Comparison of ENCODE assay signal across 8 mouse cellular contexts in the genomic region with DNA sequence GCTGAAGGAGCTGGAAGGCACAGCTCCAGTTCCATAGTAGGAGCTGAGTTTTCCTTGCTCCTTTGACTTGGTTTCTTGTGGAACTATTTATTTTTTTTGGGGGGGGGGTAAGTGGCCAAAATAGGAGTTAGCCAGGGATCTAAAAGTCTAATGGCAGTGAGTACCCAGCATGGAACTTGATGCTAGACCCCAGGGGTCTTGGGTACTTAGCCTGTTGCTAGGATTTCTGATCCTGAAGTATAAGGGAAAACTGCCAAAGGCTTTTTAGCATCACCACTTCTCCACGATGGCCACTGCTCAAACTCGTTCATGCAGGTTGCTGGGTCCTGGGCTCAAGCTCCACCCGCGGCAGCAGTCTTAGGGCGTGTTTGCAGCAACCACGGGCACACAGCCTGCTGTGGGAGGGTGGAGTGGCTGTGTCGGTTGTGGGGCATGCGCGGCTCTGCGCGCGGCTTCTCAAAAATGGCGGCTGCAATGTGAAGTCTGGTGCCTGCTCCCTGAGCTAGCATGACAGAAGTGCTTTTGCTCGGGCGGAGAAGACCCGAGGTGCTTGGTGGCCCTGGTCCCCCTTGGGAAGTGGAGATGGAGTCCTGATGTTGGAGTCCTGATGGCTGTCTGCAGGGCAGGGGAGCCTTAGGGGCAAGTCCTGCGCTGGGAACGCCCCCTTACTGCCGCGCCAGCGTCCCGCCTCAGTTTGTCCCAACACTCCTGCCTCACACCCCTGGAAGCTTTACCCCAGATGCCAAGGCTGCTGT. TPM values are rescaled to one million over a fixed set of nuclear protein-coding genes. Genes with fewer than 3 reads are reported as not detected.
DNase-seq lines count a peak whose midpoint lies in the region; ATAC-seq and TF ChIP-seq lines count a peak whose summit lies in the region.

No protein-coding gene starts in this region.

- no peak for TF ChIP-seq CTCF in embryonic fibroblast, embryonic 13.5 days (IDR thresholded peaks at IDR 0.05; ENCODE audit: borderline replicate concordance, insufficient read depth, low read length)

- H3K4me2 ChIP-seq in kidney, embryonic 15.5 days: peak overlapping the region; percentile 65
- H3K4me2 ChIP-seq in limb, embryonic 15.5 days: peak overlapping the region; percentile 56
- H3K4me2 ChIP-seq in midbrain, embryonic 16.5 days (ENCODE audit: low read length): peak overlapping the region; percentile 70

- ATAC-seq in kidney, embryonic 15.5 days (replicated peaks; ENCODE audit: low FRiP score): peak; percentile 98
- ATAC-seq in limb, embryonic 15.5 days (ENCODE audit: insufficient number of reproducible peaks, low FRiP score, low TSS enrichment, low read depth): peak; percentile 80
- peak; percentile 99 for ATAC-seq in midbrain, embryonic 16.5 days

- DNase-seq in urinary bladder, adult 18-20 months (ENCODE audit: low spot score in 2 of 2): peak; percentile 28 to 41
- DNase-seq in urinary bladder, postnatal 10 days (ENCODE audit: low spot score): no peak
- DNase-seq in heart, embryonic 10.5 days (ENCODE audit: low spot score): peak; percentile 80
- DNase-seq in spleen, postnatal 4 days (ENCODE audit: low spot score in 2 of 2): peak; percentile 14 to 66

- no peak overlapping the region for H3K27ac ChIP-seq in embryonic fibroblast, embryonic 13.5 days (ENCODE audit: insufficient read depth, low read length)
- H3K27ac ChIP-seq in heart, embryonic 10.5 days: peak overlapping the region; percentile 88
- H3K27ac ChIP-seq in kidney, embryonic 15.5 days: no peak overlapping the region; the same call in 1 of the 2 replicates
- H3K27ac ChIP-seq in limb, embryonic 15.5 days: peak overlapping the region; percentile 51
- no peak overlapping the region for H3K27ac ChIP-seq in midbrain, embryonic 16.5 days (ENCODE audit: low read length)

- H3K9me3 ChIP-seq in heart, embryonic 10.5 days: no peaks in the 10 kb centered on the region
- no peaks in the 10 kb centered on the region for H3K9me3 ChIP-seq in kidney, embryonic 15.5 days (replicated peaks)
- no peaks in the 10 kb centered on the region for H3K9me3 ChIP-seq in limb, embryonic 15.5 days
- no peaks in the 10 kb centered on the region for H3K9me3 ChIP-seq in midbrain, embryonic 16.5 days (replicated peaks; ENCODE audit: control insufficient read depth, low read length, poor library complexity, severe bottlenecking)

- no peaks in the 10 kb centered on the region for H3K36me3 ChIP-seq in heart, embryonic 10.5 days
- H3K36me3 ChIP-seq in kidney, embryonic 15.5 days: no peaks in the 10 kb centered on the region
- no peaks in the 10 kb centered on the region for H3K36me3 ChIP-seq in limb, embryonic 15.5 days
- no peaks in the 10 kb centered on the region for H3K36me3 ChIP-seq in midbrain, embryonic 16.5 days (ENCODE audit: control insufficient read depth, insufficient read depth, low read length)

- 23% methylated on average over 22 of the region's 22 CpGs for WGBS in heart, embryonic 10.5 days
- WGBS in kidney, embryonic 15.5 days: 21% methylated on average over 22 of the region's 22 CpGs
- 24% methylated on average over 22 of the region's 22 CpGs for WGBS in limb, embryonic 15.5 days
- 18% methylated on average over 22 of the region's 22 CpGs for WGBS in midbrain, embryonic 16.5 days

- TF ChIP-seq POLR2A in embryonic fibroblast, embryonic 13.5 days (IDR thresholded peaks at IDR 0.05; ENCODE audit: low read depth, low read length): peak; percentile 50; the same call in 1 of the 2 replicates

- peak overlapping the region; percentile 38 for H3K9ac ChIP-seq in kidney, embryonic 15.5 days
- H3K9ac ChIP-seq in limb, embryonic 15.5 days: peak overlapping the region; percentile 35
- H3K9ac ChIP-seq in midbrain, embryonic 16.5 days (ENCODE audit: low read depth, low read length): peak overlapping the region; percentile 58

- H3K4me1 ChIP-seq in embryonic fibroblast, embryonic 13.5 days (ENCODE audit: control insufficient read depth, insufficient read depth, low read length): no peaks in the 10 kb centered on the region
- H3K4me1 ChIP-seq in heart, embryonic 10.5 days: no peaks in the 10 kb centered on the region
- H3K4me1 ChIP-seq in kidney, embryonic 15.5 days: no peaks in the 10 kb centered on the region
- H3K4me1 ChIP-seq in limb, embryonic 15.5 days: no peaks in the 10 kb centered on the region
- no peaks in the 10 kb centered on the region for H3K4me1 ChIP-seq in midbrain, embryonic 16.5 days (ENCODE audit: control insufficient read depth, insufficient read depth, low read length)

- peak overlapping the region; percentile 59 for H3K4me3 ChIP-seq in embryonic fibroblast, embryonic 13.5 days (ENCODE audit: insufficient read depth, low read length)
- peak overlapping the region; percentile 64 for H3K4me3 ChIP-seq in heart, embryonic 10.5 days
- peak overlapping the region; percentile 57 for H3K4me3 ChIP-seq in kidney, embryonic 15.5 days (replicated peaks)
- peak overlapping the region; percentile 55 for H3K4me3 ChIP-seq in limb, embryonic 15.5 days
- peak overlapping the region; percentile 50 for H3K4me3 ChIP-seq in midbrain, embryonic 16.5 days (ENCODE audit: low read depth, low read length)

- peaks cover 11% of the 10 kb centered on the region; the same call in 1 of the 2 replicates for H3K27me3 ChIP-seq in heart, embryonic 10.5 days (ENCODE audit: insufficient read depth, poor library complexity, severe bottlenecking)
- peaks cover 20% of the 10 kb centered on the region; the same call in 1 of the 2 replicates for H3K27me3 ChIP-seq in kidney, embryonic 15.5 days
- 0 out of 2 replicates have a peak, but pooled peaks cover 5% of the 10 kb centered on the region for H3K27me3 ChIP-seq in limb, embryonic 15.5 days
- no peaks in the 10 kb centered on the region for H3K27me3 ChIP-seq in midbrain, embryonic 16.5 days (ENCODE audit: control insufficient read depth, insufficient read depth, low read depth, low read length)

RNA-seq across cellular contexts. Expression of a gene that starts 45.5 kb away (rescaled TPM):
- polyA plus RNA-seq in embryonic fibroblast, embryonic 13.5 days (2011; ENCODE audit: insufficient read length, low read depth, missing spikeins): 2.2 and 3.2 TPM in 2 replicates
- polyA plus RNA-seq in heart, embryonic 10.5 days (2016; fragmentation: Nextera tagmentation; extraction: Ambion mirVana): 2.5 and 2.7 TPM in 2 replicates
- 3.6 and 4.3 TPM in 2 replicates for polyA plus RNA-seq in kidney, embryonic 15.5 days (2015; fragmentation: Nextera tagmentation; extraction: Ambion mirVana)
- polyA plus RNA-seq in limb, embryonic 15.5 days (2015; fragmentation: Nextera tagmentation; extraction: Ambion mirVana): 4.9 and 5.1 TPM in 2 replicates
- 2.7 and 3.1 TPM in 2 replicates for polyA plus RNA-seq in midbrain, embryonic 16.5 days (2015; fragmentation: Nextera tagmentation; extraction: Ambion mirVana)

Comparison
In these comparisons a context has a peak if more than half of its experiments do, and no peak if none do; other contexts are left out.
1. H3K27ac ChIP-seq: peak in heart, embryonic 10.5 days (single experiment) and limb, embryonic 15.5 days (single experiment); none in embryonic fibroblast, embryonic 13.5 days (single experiment), kidney, embryonic 15.5 days (single experiment) and midbrain, embryonic 16.5 days (single experiment).
2. Peak in every context shown above with its lines, with median percentiles within 50 percentile points of each other: H3K4me3 ChIP-seq, ATAC-seq, H3K4me2 ChIP-seq and H3K9ac ChIP-seq.